Mouse (Mus musculus) neural tube, embryonic 13.5 days (tissue): ENCODE results near the gene Vrk3. TPM values are rescaled to one million over a fixed set of nuclear protein-coding genes. Genes with fewer than 3 reads are reported as not detected.
A peak's percentile ranks its signal among the peaks of the same experiment; 100 is the strongest.

Experiments used
- ATAC-seq: fragments of 200-750 bp; cut with Nextera tagmentation; 2 replicates; pipeline ENCODE4 v1.8.0; 2017; ENCODE audit warnings: low read depth, mild to moderate bottlenecking, moderate TSS enrichment, moderate library complexity
- H3K27ac ChIP-seq: fragments of 300-500 bp; sonication (generic); replicated peaks from 2 replicates; pipeline ENCODE4 v1.5.1; 2015; ENCODE audit warnings: moderate library complexity, mild to moderate bottlenecking, inconsistent platforms
- H3K27me3 ChIP-seq: fragments of 300-500 bp; sonication (generic); 2 replicates; pipeline ENCODE4 v1.6.1; 2015; ENCODE audit warnings: mild to moderate bottlenecking, inconsistent platforms
- H3K36me3 ChIP-seq: fragments of 300-500 bp; sonication (generic); 2 replicates; pipeline ENCODE4 v1.6.1; 2015; ENCODE audit warnings: mild to moderate bottlenecking, inconsistent platforms
- H3K4me1 ChIP-seq: fragments of 300-500 bp; sonication (generic); replicated peaks from 2 replicates; pipeline ENCODE4 v1.6.1; 2015; ENCODE audit warnings: inconsistent platforms
- H3K4me2 ChIP-seq: fragments of 300-500 bp; sonication (generic); 2 replicates; pipeline ENCODE4 v1.6.1; 2015; ENCODE audit warnings: inconsistent platforms, mild to moderate bottlenecking, moderate library complexity
- H3K4me3 ChIP-seq: fragments of 300-500 bp; sonication (generic); 2 replicates; pipeline ENCODE4 v1.5.1; 2015; ENCODE audit warnings: mild to moderate bottlenecking, inconsistent platforms
- H3K9ac ChIP-seq: fragments of 300-500 bp; sonication (generic); 2 replicates; pipeline ENCODE4 v1.6.1; 2015; ENCODE audit warnings: moderate library complexity, mild to moderate bottlenecking, inconsistent platforms
- H3K9me3 ChIP-seq: fragments of 300-500 bp; sonication (generic); 2 replicates; pipeline ENCODE4 v1.6.1; 2016; ENCODE audit warnings: inconsistent platforms
- WGBS: fragments of 180-500 bp; shearing (Covaris S2); methylation state at CpG from one replicate; pipeline ENCODE4 v1.1.7; 2015; 5-methylcytosine and 5-hydroxymethylcytosine counted together
- polyA plus RNA-seq: library from polyadenylated mRNA; unstranded; fragments of >200 nt; fragmentation: Nextera tagmentation; extraction: Ambion mirVana; gene quantifications from 2 replicates; pipeline ENCODE4 v1.2.1, GENCODE M21; 2015

The Vrk3 gene
- polyA plus RNA-seq, 1 experiment from 2014 or later: 25.1 TPM

- H3K4me3 ChIP-seq: no peak overlapping the region
- 84% methylated on average over 3 of the region's 3 CpGs for WGBS
- no peaks in the 10 kb centered on the region for H3K27me3 ChIP-seq
- no peak overlapping the region for H3K9ac ChIP-seq
- peaks cover 52% of the 10 kb centered on the region for H3K4me1 ChIP-seq
- no peak overlapping the region for H3K4me2 ChIP-seq
- no peak for ATAC-seq
- no peaks in the 10 kb centered on the region for H3K9me3 ChIP-seq
- H3K27ac ChIP-seq: no peak overlapping the region
- no peaks in the 10 kb centered on the region for H3K36me3 ChIP-seq
Measured at GRCm38 (mm10) chr7:44820525-44820924, 72.3 kb downstream of the Vrk3 start.

DNA sequence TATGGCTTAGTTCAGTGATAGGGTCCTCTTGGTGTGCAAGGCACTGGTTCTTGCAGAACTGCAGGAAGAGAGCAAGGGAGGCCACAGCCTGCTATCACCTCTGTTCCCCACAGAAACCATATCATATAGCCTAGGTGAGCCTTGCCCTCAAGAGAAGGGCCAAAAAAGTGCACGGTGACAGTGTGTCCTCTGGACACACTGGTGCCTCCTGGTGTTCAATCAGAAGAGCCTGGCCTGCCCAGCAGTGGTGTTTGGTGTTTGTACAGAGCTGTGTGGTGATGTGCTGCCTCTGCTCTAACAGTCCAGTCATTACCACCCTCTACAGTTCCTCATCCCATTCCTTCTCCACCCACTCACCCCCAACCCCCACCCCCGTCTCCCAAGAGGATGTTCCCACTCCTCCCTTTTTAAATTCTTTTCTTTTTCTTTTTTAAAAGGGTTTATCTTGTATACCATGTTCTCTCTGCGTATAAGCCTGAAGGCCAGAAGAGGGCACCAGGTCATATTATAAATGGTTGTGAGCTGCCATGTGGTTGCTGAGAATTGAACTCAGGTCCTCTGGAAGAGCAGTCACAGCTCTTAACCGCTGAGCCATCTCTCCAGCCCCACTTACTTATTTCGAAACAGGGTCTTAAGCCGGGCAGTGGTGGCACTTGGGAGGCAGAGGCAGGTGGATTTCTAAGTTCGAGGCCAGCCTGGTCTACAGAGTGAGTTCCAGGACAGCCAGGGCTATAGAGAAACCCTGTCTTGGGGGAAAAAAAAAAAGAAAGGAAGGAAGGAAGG lies 73.6 kb downstream of the Vrk3 start:
- H3K4me1 ChIP-seq: peaks cover 50% of the 10 kb centered on the region
- 85% methylated on average over 7 of the region's 7 CpGs for WGBS
- no peaks in the 10 kb centered on the region for H3K36me3 ChIP-seq
- ATAC-seq: no peak
- no peak overlapping the region for H3K27ac ChIP-seq
- H3K4me2 ChIP-seq: no peak overlapping the region
- H3K9me3 ChIP-seq: no peaks in the 10 kb centered on the region
- no peaks in the 10 kb centered on the region for H3K27me3 ChIP-seq
- no peak overlapping the region for H3K9ac ChIP-seq
- no peak overlapping the region for H3K4me3 ChIP-seq

GRCm38 (mm10) chr7:44823409-44823808 lies 75.2 kb downstream of the Vrk3 start:
- Histone ChIP-seq H3K9me3 (no peaks in the 10 kb centered on the region), H3K9ac (no peak overlapping the region), H3K4me3 (no peak overlapping the region), H3K27ac (no peak overlapping the region), H3K4me1 (peaks cover 34% of the 10 kb centered on the region), H3K4me2 (no peak overlapping the region), H3K36me3 (peaks cover 7% of the 10 kb centered on the region; the same call in 1 of the 2 replicates), H3K27me3 (no peaks in the 10 kb centered on the region)
- WGBS: 41% methylated on average over 7 of the region's 7 CpGs
- ATAC-seq: no peak

GRCm38 (mm10) chr7:44824872-44825271 lies 76.7 kb downstream of the Vrk3 start:
- Histone ChIP-seq H3K27me3 (no peaks in the 10 kb centered on the region), H3K9me3 (no peaks in the 10 kb centered on the region), H3K9ac (peak overlapping the region; percentile 27; the same call in 1 of the 2 replicates), H3K27ac (no peak overlapping the region), H3K4me3 (no peak overlapping the region), H3K36me3 (peaks cover 21% of the 10 kb centered on the region), H3K4me1 (peaks cover 19% of the 10 kb centered on the region), H3K4me2 (no peak overlapping the region)
- peak; percentile 70 for ATAC-seq
- WGBS: 27% methylated on average over 3 of the region's 3 CpGs

- no peak overlapping the region for H3K4me2 ChIP-seq
- no peaks in the 10 kb centered on the region for H3K27me3 ChIP-seq
- no peak overlapping the region for H3K9ac ChIP-seq
- 94% methylated on average over 3 of the region's 3 CpGs for WGBS
- H3K4me1 ChIP-seq: peaks cover 6% of the 10 kb centered on the region; the same call in 1 of the 2 replicates
- peaks cover 40% of the 10 kb centered on the region for H3K36me3 ChIP-seq
- no peaks in the 10 kb centered on the region for H3K9me3 ChIP-seq
- no peak overlapping the region for H3K4me3 ChIP-seq
- ATAC-seq: no peak
- no peak overlapping the region for H3K27ac ChIP-seq
Measured at GRCm38 (mm10) chr7:44826771-44827170, 78.6 kb downstream of the Vrk3 start.

Other genes starting within 250 kb of the Vrk3 start
- 0.08 and 0.22 TPM in 2 replicates for gene Mybpc2, start 223.8 kb upstream of the Vrk3 start, polyA plus RNA-seq
- 0.13 TPM in 1 of 2 replicates, not detected in the other for gene Spib, start 216.3 kb upstream of the Vrk3 start, polyA plus RNA-seq
- 22.5 and 22.7 TPM in 2 replicates for gene Pold1, start 199.6 kb upstream of the Vrk3 start, polyA plus RNA-seq
- gene Nr1h2, start 194.5 kb upstream of the Vrk3 start, polyA plus RNA-seq: 60.1 and 65.2 TPM in 2 replicates
- 1.2 and 1.6 TPM in 2 replicates for gene Napsa, start 176.0 kb upstream of the Vrk3 start, polyA plus RNA-seq
- gene Kcnc3, start 157.7 kb upstream of the Vrk3 start, polyA plus RNA-seq: 4.7 and 5.2 TPM in 2 replicates
- gene Myh14, start 77.6 kb upstream of the Vrk3 start, polyA plus RNA-seq: 1.9 and 2.6 TPM in 2 replicates
- gene Izumo2, start 39.7 kb upstream of the Vrk3 start, polyA plus RNA-seq: not detected in 2 replicates
- gene Zfp473, start 2.6 kb downstream of the Vrk3 start, polyA plus RNA-seq: 1.2 and 1.3 TPM in 2 replicates
- 51.0 and 53.0 TPM in 2 replicates for gene Nup62, start 67.7 kb downstream of the Vrk3 start, polyA plus RNA-seq
- gene Il4i1, start 68.0 kb downstream of the Vrk3 start, polyA plus RNA-seq: 1.1 and 2.0 TPM in 2 replicates
- gene Atf5, start 68.2 kb downstream of the Vrk3 start, polyA plus RNA-seq: 4.1 and 4.8 TPM in 2 replicates
- 89.7 and 99.0 TPM in 2 replicates for gene Akt1s1, start 100.6 kb downstream of the Vrk3 start, polyA plus RNA-seq
- 94.0 and 101 TPM in 2 replicates for gene Tbc1d17, start 100.7 kb downstream of the Vrk3 start, polyA plus RNA-seq
- gene Pnkp, start 108.7 kb downstream of the Vrk3 start, polyA plus RNA-seq: 30.2 and 31.6 TPM in 2 replicates
- gene Ptov1, start 121.4 kb downstream of the Vrk3 start, polyA plus RNA-seq: 471 and 515 TPM in 2 replicates
- gene Med25, start 144.3 kb downstream of the Vrk3 start, polyA plus RNA-seq: 134 and 138 TPM in 2 replicates
- gene Fuz, start 147.7 kb downstream of the Vrk3 start, polyA plus RNA-seq: 14.9 and 17.9 TPM in 2 replicates
- 115 and 116 TPM in 2 replicates for gene Ap2a1, start 181.1 kb downstream of the Vrk3 start, polyA plus RNA-seq
- 0.22 TPM in 1 of 2 replicates, not detected in the other for gene Tsks, start 194.8 kb downstream of the Vrk3 start, polyA plus RNA-seq
- 47.3 and 54.9 TPM in 2 replicates for gene Cpt1c, start 226.4 kb downstream of the Vrk3 start, polyA plus RNA-seq
- 612 and 623 TPM in 2 replicates for gene Prmt1, start 238.2 kb downstream of the Vrk3 start, polyA plus RNA-seq
- 60.3 and 67.3 TPM in 2 replicates for gene Irf3, start 249.2 kb downstream of the Vrk3 start, polyA plus RNA-seq